Mouse (Mus musculus) liver, embryonic 14.5 days (tissue): ENCODE results near the gene Kcp.

Experiments
- CTCF ChIP-seq: IDR thresholded peaks from 2 replicates; pipeline ENCODE4 v1.5.1; 2016; ENCODE audit warnings: antibody characterized with exemption, low read depth, control low read depth
- EP300 ChIP-seq: IDR thresholded peaks from 2 replicates; pipeline ENCODE4 v1.6.1; 2016; ENCODE audit warnings: antibody characterized with exemption, low read depth

GRCm38 (mm10) chr6:29540956-29541355 lies 33.2 kb upstream of the Kcp start:
- TF ChIP-seq EP300, result no peak
- no peak for TF ChIP-seq CTCF
